11 mouse cellular contexts compared by ENCODE assay signal in the genomic region with DNA sequence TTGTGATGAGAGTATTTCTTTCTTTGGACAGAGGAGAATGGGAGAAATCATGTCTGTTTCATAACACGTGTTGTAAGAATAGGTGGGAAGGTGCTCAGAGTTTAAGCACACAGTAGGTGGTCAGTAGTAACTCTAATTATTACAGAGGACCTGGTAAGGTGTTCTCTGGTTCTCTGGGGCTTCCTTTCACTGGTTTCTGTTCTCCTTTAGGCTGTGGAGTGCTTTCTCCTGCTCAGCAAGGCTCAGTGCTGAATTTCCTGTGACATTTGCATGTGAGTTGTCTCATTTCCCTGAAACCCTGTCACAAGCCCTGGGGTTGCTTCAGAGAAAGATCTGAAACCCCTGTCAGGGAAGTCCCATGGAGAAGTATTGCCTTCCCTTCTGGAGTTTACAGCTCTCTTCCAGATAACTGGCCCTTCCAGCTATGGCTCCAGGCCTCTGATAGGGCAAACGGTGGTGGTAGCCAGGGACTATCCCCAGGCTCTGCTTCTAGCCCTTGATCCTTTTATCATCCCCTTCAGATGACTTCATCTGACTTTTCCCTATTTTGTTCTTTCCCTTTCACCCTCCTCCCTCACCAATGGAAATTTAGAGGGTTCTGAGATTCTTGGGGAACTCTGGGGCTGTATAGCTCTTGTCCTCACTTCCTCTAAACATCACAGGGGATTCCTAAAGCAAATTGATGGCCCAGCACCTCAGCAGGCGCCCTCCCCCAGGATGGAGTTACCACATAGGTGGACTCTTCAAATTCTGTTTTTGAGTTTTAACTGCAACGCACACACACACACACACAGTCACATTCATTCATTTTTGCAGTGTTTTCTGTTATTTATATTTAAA.
DNase-seq lines count a peak whose midpoint lies in the region; ATAC-seq and TF ChIP-seq lines count a peak whose summit lies in the region.
"Had no signal": no experiment of that assay in that cellular context is flagged by ENCODE, and none has a peak within 500 bp of the region (broad histone marks: within the 10 kb centered on the region; RNA-seq: fewer than 3 reads in every experiment).

No protein-coding gene starts in this region.

- H3K9me3 ChIP-seq in kidney, embryonic 14.5 days (ENCODE audit: control insufficient read depth, low read length), result no peaks in the 10 kb centered on the region
- no peaks in the 10 kb centered on the region for H3K9me3 ChIP-seq in midbrain, embryonic 15.5 days
- H3K9me3 ChIP-seq: heart, embryonic 15.5 days; limb, embryonic 10.5 days; midbrain, embryonic 12.5 days had no signal

- 48% methylated on average over 4 of the region's 4 CpGs for WGBS in kidney, embryonic 14.5 days
- 53% methylated on average over 4 of the region's 4 CpGs for WGBS in spleen, adult 2 months
- 73% methylated on average over 4 of the region's 4 CpGs for WGBS in midbrain, embryonic 15.5 days

- no peaks in the 10 kb centered on the region for H3K4me1 ChIP-seq in kidney, embryonic 14.5 days (ENCODE audit: control insufficient read depth, insufficient read depth, low read length)
- peaks cover 45% of the 10 kb centered on the region for H3K4me1 ChIP-seq in bone marrow macrophage, adult 2 months (ENCODE audit: control insufficient read depth, insufficient read depth, low read length)
- peaks cover 18% of the 10 kb centered on the region; the same call in 1 of the 2 replicates for H3K4me1 ChIP-seq in spleen, adult 2 months (ENCODE audit: control insufficient read depth, insufficient read depth, insufficient read length)
- H3K4me1 ChIP-seq in midbrain, embryonic 15.5 days, result no peaks in the 10 kb centered on the region
- H3K4me1 ChIP-seq: midbrain, embryonic 12.5 days had no signal

- TF ChIP-seq POLR2A in bone marrow macrophage, adult 2 months (IDR thresholded peaks at IDR 0.05; ENCODE audit: borderline replicate concordance, low read depth, low read length), result no peak
- TF ChIP-seq POLR2A in spleen, adult 2 months (IDR thresholded peaks at IDR 0.05; ENCODE audit: low read depth, low read length), result no peak

- H3K27me3 ChIP-seq in kidney, embryonic 14.5 days (ENCODE audit: control insufficient read depth, insufficient read depth, low read length), result no peaks in the 10 kb centered on the region
- no peaks in the 10 kb centered on the region for H3K27me3 ChIP-seq in spleen, adult 2 months (ENCODE audit: control insufficient read depth, insufficient read depth, low read length)
- no peaks in the 10 kb centered on the region for H3K27me3 ChIP-seq in midbrain, embryonic 15.5 days (replicated peaks)
- H3K27me3 ChIP-seq: heart, embryonic 15.5 days; midbrain, embryonic 12.5 days had no signal

- no peaks in the 10 kb centered on the region for H3K36me3 ChIP-seq in kidney, embryonic 14.5 days (ENCODE audit: control insufficient read depth, insufficient read depth, low read length)
- no peaks in the 10 kb centered on the region for H3K36me3 ChIP-seq in spleen, adult 2 months (ENCODE audit: control insufficient read depth, insufficient read depth, low read length)
- H3K36me3 ChIP-seq in midbrain, embryonic 15.5 days (replicated peaks), result no peaks in the 10 kb centered on the region
- H3K36me3 ChIP-seq: heart, embryonic 15.5 days; limb, embryonic 10.5 days; midbrain, embryonic 12.5 days had no signal

- no peak for ATAC-seq in kidney, embryonic 14.5 days (ENCODE audit: low FRiP score, low TSS enrichment)
- ATAC-seq in midbrain, embryonic 15.5 days (replicated peaks), result no peak

- no peak for TF ChIP-seq CTCF in bone marrow macrophage, adult 2 months (IDR thresholded peaks at IDR 0.05; ENCODE audit: low read depth, low read length)
- no peak for TF ChIP-seq CTCF in spleen, adult 2 months (IDR thresholded peaks at IDR 0.05; ENCODE audit: extremely low read depth, insufficient read depth, insufficient read length, insufficient replicate concordance)

- no peak overlapping the region for H3K4me3 ChIP-seq in kidney, embryonic 14.5 days (ENCODE audit: low read length)
- no peak overlapping the region for H3K4me3 ChIP-seq in bone marrow macrophage, adult 2 months (ENCODE audit: insufficient read depth, low read length)
- no peak overlapping the region for H3K4me3 ChIP-seq in spleen, adult 2 months (ENCODE audit: extremely low read depth, insufficient read depth, insufficient read length)
- no peak overlapping the region for H3K4me3 ChIP-seq in midbrain, embryonic 15.5 days
- H3K4me3 ChIP-seq: heart, embryonic 15.5 days; limb, embryonic 10.5 days; midbrain, embryonic 12.5 days had no signal

- no peak overlapping the region for H3K9ac ChIP-seq in kidney, embryonic 14.5 days (ENCODE audit: low read depth, low read length)
- no peak overlapping the region for H3K9ac ChIP-seq in midbrain, embryonic 15.5 days
- H3K9ac ChIP-seq: heart, embryonic 15.5 days; midbrain, embryonic 12.5 days had no signal

- H3K27ac ChIP-seq in kidney, embryonic 14.5 days (ENCODE audit: low read depth, low read length), result peak overlapping the region; percentile 17; the same call in 1 of the 2 replicates
- peak overlapping the region; percentile 97 for H3K27ac ChIP-seq in bone marrow macrophage, adult 2 months (ENCODE audit: insufficient read depth, low read depth, low read length)
- H3K27ac ChIP-seq in spleen, adult 2 months (ENCODE audit: insufficient read depth, low read length), result peak overlapping the region; percentile 72
- H3K27ac ChIP-seq in midbrain, embryonic 15.5 days, result no peak overlapping the region
- H3K27ac ChIP-seq: limb, embryonic 10.5 days; midbrain, embryonic 12.5 days had no signal

- DNase-seq in kidney, postnatal 25 days, result no peak
- peak; percentile 45 for DNase-seq in induced T-regulatory cell, adult 2 months (ENCODE audit: low read depth)
- peak; percentile 59 to 73 for DNase-seq in spleen, adult 2 months (ENCODE audit: low read depth in 1 of 2, low spot score in 2 of 2)
- no peak for DNase-seq in retina, embryonic 14.5 days (ENCODE audit: low spot score)
- DNase-seq: cerebellum, postnatal 36 days had no signal

- no peak overlapping the region for H3K4me2 ChIP-seq in kidney, embryonic 14.5 days (replicated peaks; ENCODE audit: low read depth, low read length)
- no peak overlapping the region for H3K4me2 ChIP-seq in midbrain, embryonic 15.5 days
- H3K4me2 ChIP-seq: heart, embryonic 15.5 days; midbrain, embryonic 12.5 days had no signal

Comparison
In these comparisons a context has a peak if more than half of its experiments do, and no peak if none do; other contexts are left out.
1. DNase-seq: peak in induced T-regulatory cell, adult 2 months (single experiment) and spleen, adult 2 months (2 of 2); none in kidney, postnatal 25 days (0 of 2) and retina, embryonic 14.5 days (single experiment).